Mouse (Mus musculus) midbrain, embryonic 14.5 days (tissue): ENCODE results near the gene Tmem138. TPM values are rescaled to one million over a fixed set of nuclear protein-coding genes. Genes with fewer than 3 reads are reported as not detected.
A peak's percentile ranks its signal among the peaks of the same experiment; 100 is the strongest.

ENCODE experiments used
- ATAC-seq: fragments of 200-750 bp; cut with Nextera tagmentation; 2 replicates; pipeline ENCODE4 v1.8.0; 2017; ENCODE audit warnings: moderate number of reproducible peaks, moderate library complexity; ENCODE audit not compliant: low FRiP score, low TSS enrichment
- DNase-seq: peaks from one replicate; pipeline ENCODE4 v3.0.0-alpha.2; 2015
- H3K27ac ChIP-seq: fragments of 300-500 bp; sonication (generic); replicated peaks from 2 replicates; pipeline ENCODE4 v1.5.1; 2014; ENCODE audit warnings: mild to moderate bottlenecking, low read depth, low read length, moderate library complexity
- H3K27me3 ChIP-seq: fragments of 300-500 bp; sonication (generic); 2 replicates; pipeline ENCODE4 v1.6.1; 2014; ENCODE audit warnings: low read length, control low read depth, mixed read lengths; ENCODE audit not compliant: control insufficient read depth, insufficient read depth
- H3K36me3 ChIP-seq: fragments of 300-500 bp; sonication (generic); 2 replicates; pipeline ENCODE4 v1.6.1; 2014; ENCODE audit warnings: low read length, control low read depth; ENCODE audit not compliant: control insufficient read depth, insufficient read depth
- H3K4me1 ChIP-seq: fragments of 300-500 bp; sonication (generic); 2 replicates; pipeline ENCODE4 v1.6.1; 2014; ENCODE audit warnings: mild to moderate bottlenecking, antibody characterized with exemption, low read length, control low read depth; ENCODE audit not compliant: control insufficient read depth, insufficient read depth
- H3K4me2 ChIP-seq: fragments of 300-500 bp; sonication (generic); 2 replicates; pipeline ENCODE4 v1.6.1; 2014; ENCODE audit warnings: mild to moderate bottlenecking, low read length, moderate library complexity
- H3K4me3 ChIP-seq: fragments of 300-500 bp; sonication (generic); replicated peaks from 2 replicates; pipeline ENCODE4 v1.5.1; 2014; ENCODE audit warnings: low read depth, low read length
- H3K9ac ChIP-seq: fragments of 300-500 bp; sonication (generic); replicated peaks from 2 replicates; pipeline ENCODE4 v1.6.1; 2014; ENCODE audit warnings: mild to moderate bottlenecking, low read length, moderate library complexity
- H3K9me3 ChIP-seq: fragments of 300-500 bp; sonication (generic); 2 replicates; pipeline ENCODE4 v1.6.1; 2016; ENCODE audit warnings: low read length, control low read depth, mixed read lengths; ENCODE audit not compliant: control insufficient read depth
- WGBS: fragments of 180-500 bp; shearing (Covaris S2); extraction: QIAGEN DNeasy Blood & Tissue Kit; methylation state at CpG from one replicate; pipeline ENCODE4 v1.1.7; 2014; 5-methylcytosine and 5-hydroxymethylcytosine counted together
- polyA plus RNA-seq: library from polyadenylated mRNA; unstranded; fragments of >200 nt; fragmentation: Nextera tagmentation; extraction: Ambion mirVana; gene quantifications from 2 replicates; pipeline ENCODE4 v1.2.1, GENCODE M21; 2014

Gene Tmem138
- polyA plus RNA-seq, 1 experiment from 2014 or later, result 42.1 TPM

DNA sequence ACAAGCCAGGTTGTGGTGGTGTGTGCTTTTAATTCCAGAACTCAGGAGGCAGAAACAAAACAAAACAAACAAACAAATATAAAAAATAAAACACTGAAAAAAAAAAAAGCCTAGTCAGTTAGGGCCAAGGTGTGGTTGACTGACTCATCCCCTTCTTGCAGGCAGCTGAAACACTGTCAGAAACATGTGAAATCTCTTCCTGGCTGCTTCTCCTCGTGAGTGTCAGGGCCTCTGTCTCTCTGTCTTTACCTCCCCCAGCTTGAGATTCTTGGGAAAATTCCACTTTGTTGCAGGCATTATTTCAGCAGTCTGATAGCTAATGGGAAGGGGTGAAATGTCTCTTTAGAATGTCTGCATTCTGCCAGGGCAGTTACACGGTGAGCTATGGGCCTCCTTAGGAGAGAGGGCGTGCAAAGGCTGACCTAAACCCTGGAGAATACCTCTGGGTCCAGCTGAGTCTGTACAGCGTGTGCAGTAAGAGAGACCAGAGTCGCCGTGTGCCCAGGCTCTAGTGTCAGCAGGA, 25.1 kb upstream of the Tmem138 start:
- Histone ChIP-seq H3K9ac (peak overlapping the region; percentile 78), H3K36me3 (peaks cover 18% of the 10 kb centered on the region; the same call in 1 of the 2 replicates), H3K9me3 (no peaks in the 10 kb centered on the region), H3K4me3 (peak overlapping the region; percentile 33), H3K27me3 (no peaks in the 10 kb centered on the region), H3K4me1 (peaks cover 26% of the 10 kb centered on the region), H3K4me2 (peak overlapping the region; percentile 68), H3K27ac (peak overlapping the region; percentile 97)
- ATAC-seq, result peak; percentile 28; the same call in 1 of the 2 replicates
- 0% methylated on average over 6 of the region's 6 CpGs for WGBS
- no peak for DNase-seq

DNA sequence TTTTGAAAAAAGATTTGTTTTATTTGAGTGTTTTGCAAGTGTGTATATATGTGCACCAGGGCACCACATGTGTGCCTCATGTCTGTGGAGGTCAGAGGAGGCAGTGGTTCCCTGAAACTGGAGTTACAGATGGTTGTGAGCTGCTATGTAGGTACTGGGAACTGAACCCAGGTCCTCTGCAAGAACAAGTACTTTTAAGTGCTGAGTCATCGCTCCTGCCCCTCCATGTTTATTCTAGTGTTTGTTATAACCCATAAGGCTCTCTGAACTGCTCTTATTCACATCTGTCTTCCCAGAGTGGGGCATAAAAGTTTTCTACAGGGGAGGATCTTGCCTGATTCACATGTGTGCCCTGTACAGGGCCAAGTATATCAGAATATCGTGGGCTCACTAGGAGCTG, 22.5 kb upstream of the Tmem138 start:
- Histone ChIP-seq H3K4me2 (no peak overlapping the region), H3K36me3 (peaks cover 27% of the 10 kb centered on the region), H3K9me3 (no peaks in the 10 kb centered on the region), H3K4me1 (peaks cover 14% of the 10 kb centered on the region), H3K4me3 (no peak overlapping the region), H3K9ac (no peak overlapping the region), H3K27me3 (no peaks in the 10 kb centered on the region), H3K27ac (no peak overlapping the region)
- WGBS, result 97% methylated on average over 2 of the region's 2 CpGs
- no peak for DNase-seq
- no peak for ATAC-seq

GRCm38 (mm10) chr19:10598188-10598587, 21.0 kb upstream of the Tmem138 start:
- H3K36me3 ChIP-seq, result peaks cover 39% of the 10 kb centered on the region
- ATAC-seq, result no peak
- H3K9ac ChIP-seq, result no peak overlapping the region
- H3K4me3 ChIP-seq, result no peak overlapping the region
- no peak overlapping the region for H3K4me2 ChIP-seq
- no peak for DNase-seq
- H3K9me3 ChIP-seq, result no peaks in the 10 kb centered on the region
- no peaks in the 10 kb centered on the region for H3K27me3 ChIP-seq
- 38% methylated on average over 3 of the region's 3 CpGs for WGBS
- H3K4me1 ChIP-seq, result peaks cover 8% of the 10 kb centered on the region; the same call in 1 of the 2 replicates
- H3K27ac ChIP-seq, result no peak overlapping the region

- Histone ChIP-seq H3K4me2 (no peak overlapping the region), H3K27me3 (no peaks in the 10 kb centered on the region), H3K36me3 (peaks cover 44% of the 10 kb centered on the region), H3K27ac (no peak overlapping the region), H3K4me3 (no peak overlapping the region), H3K4me1 (no peaks in the 10 kb centered on the region), H3K9ac (no peak overlapping the region), H3K9me3 (no peaks in the 10 kb centered on the region)
- WGBS, result 91% methylated on average over 6 of the region's 6 CpGs
- ATAC-seq (no peak), DNase-seq (no peak)
Measured at GRCm38 (mm10) chr19:10591659-10592377, 14.7 kb upstream of the Tmem138 start.

- Histone ChIP-seq H3K36me3 (peaks cover 39% of the 10 kb centered on the region), H3K27ac (no peak overlapping the region), H3K9me3 (no peaks in the 10 kb centered on the region), H3K4me2 (no peak overlapping the region), H3K4me3 (no peak overlapping the region), H3K27me3 (no peaks in the 10 kb centered on the region), H3K9ac (no peak overlapping the region), H3K4me1 (no peaks in the 10 kb centered on the region)
- WGBS, result 85% methylated on average over 3 of the region's 3 CpGs
- ATAC-seq (no peak), DNase-seq (no peak)
Measured at GRCm38 (mm10) chr19:10590301-10590700, 13.1 kb upstream of the Tmem138 start.

DNA sequence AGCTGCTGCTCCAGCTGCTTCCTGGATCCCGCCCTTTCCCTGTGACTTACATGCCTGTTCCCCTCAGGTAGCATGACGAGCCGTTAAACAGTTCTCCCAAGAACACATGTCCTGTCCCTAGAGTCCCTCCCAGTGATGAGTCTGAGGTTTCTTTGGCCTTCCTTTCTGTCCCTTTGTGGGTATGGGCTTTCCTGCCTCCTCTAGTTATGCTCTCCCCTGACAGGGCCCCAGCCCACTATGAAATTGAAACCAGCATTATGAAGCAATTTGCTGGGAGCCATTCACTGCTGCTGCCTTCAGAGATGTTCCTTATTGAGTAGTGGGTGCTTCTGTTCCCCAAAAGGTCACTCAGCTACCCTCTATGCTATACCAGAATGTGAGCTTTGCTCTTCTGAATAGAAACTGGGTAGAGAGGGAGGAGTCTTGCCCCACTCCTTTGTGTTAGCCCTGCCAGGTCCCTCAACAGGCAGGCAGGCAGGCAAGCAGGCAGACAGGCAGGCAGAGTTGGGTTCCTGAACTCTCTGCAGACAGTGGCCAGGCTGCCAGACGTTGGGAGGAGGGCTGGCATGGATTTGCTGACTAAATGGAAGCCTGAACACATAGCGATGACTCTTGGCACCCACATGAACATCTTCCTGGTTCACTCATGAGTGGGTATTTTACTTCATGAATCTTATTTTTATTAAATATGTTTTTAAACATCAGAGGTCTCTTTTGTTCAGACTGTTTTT, 12.1 kb upstream of the Tmem138 start:
- Histone ChIP-seq H3K4me2 (no peak overlapping the region), H3K27ac (no peak overlapping the region), H3K9ac (no peak overlapping the region), H3K9me3 (no peaks in the 10 kb centered on the region), H3K4me3 (no peak overlapping the region), H3K4me1 (no peaks in the 10 kb centered on the region), H3K27me3 (no peaks in the 10 kb centered on the region), H3K36me3 (peaks cover 31% of the 10 kb centered on the region)
- DNase-seq (no peak), ATAC-seq (no peak)
- WGBS, result 71% methylated on average over 5 of the region's 5 CpGs

- Histone ChIP-seq H3K27me3 (no peaks in the 10 kb centered on the region), H3K9ac (no peak overlapping the region), H3K4me2 (no peak overlapping the region), H3K4me1 (no peaks in the 10 kb centered on the region), H3K27ac (no peak overlapping the region), H3K4me3 (no peak overlapping the region), H3K36me3 (peaks cover 11% of the 10 kb centered on the region), H3K9me3 (no peaks in the 10 kb centered on the region)
- DNase-seq (no peak), ATAC-seq (no peak)
- WGBS, result 91% methylated on average over 8 of the region's 8 CpGs
Measured at GRCm38 (mm10) chr19:10587231-10587630, 10.1 kb upstream of the Tmem138 start.

- no peak overlapping the region for H3K4me3 ChIP-seq
- WGBS, result 91% methylated on average over 8 of the region's 8 CpGs
- DNase-seq (no peak), ATAC-seq (no peak)
- H3K9ac ChIP-seq, result no peak overlapping the region
- no peaks in the 10 kb centered on the region for H3K9me3 ChIP-seq
- peaks cover 6% of the 10 kb centered on the region for H3K36me3 ChIP-seq
- H3K27ac ChIP-seq, result no peak overlapping the region
- no peaks in the 10 kb centered on the region for H3K27me3 ChIP-seq
- H3K4me1 ChIP-seq, result no peaks in the 10 kb centered on the region
- no peak overlapping the region for H3K4me2 ChIP-seq
Measured at GRCm38 (mm10) chr19:10585112-10585511, 8.0 kb upstream of the Tmem138 start.
